Mouse (Mus musculus): ENCODE measurements around the gene Olfr362. TPM values are rescaled to one million over a fixed set of nuclear protein-coding genes. Genes with fewer than 3 reads are reported as not detected.
"Not testable (repeated sequence)": the region's sequence is repeated elsewhere in the genome, so short reads cannot be mapped to it uniquely, and the experiment has no call there.

The Olfr362 gene
- polyA plus RNA-seq (2015; fragmentation: Nextera tagmentation; extraction: Ambion mirVana), result not detected in 2 replicates

DNA sequence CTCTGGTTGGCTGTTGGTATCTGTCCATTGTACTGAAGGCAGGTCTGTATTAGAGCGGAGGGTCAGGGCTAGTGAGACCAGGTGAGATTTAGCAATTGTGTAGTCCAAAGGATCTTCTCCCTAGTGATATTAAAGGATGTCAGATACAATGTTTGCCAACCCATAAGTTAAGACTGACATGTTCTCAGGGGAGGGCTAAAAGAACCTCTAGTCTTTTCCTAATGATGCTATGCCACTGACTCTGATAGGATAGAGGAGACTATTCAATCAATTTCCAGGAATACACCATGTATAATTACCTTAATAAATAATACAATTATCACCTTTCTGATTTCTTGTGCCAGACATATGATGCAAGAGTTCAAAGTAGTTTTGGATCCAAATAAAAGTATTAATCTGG, at the start of gene Olfr362:
TSS of gene Olfr362 (minus strand) at position 101 of the 400 bp plus-strand sequence.
- H3K27ac ChIP-seq, result no peak within 1 kb of the TSS
- WGBS, result 82% methylated on average over 1 of the region's 1 CpGs
- no peaks in the 10 kb centered on the region for H3K4me1 ChIP-seq
- no peak within 1 kb of the TSS for H3K4me2 ChIP-seq
- H3K9me3 ChIP-seq, result peaks cover 9% of the 10 kb centered on the region; the same call in 1 of the 2 replicates
- no peak for ATAC-seq (replicated peaks)
- no peak within 1 kb of the TSS for H3K4me3 ChIP-seq
- H3K27me3 ChIP-seq (replicated peaks), result no peaks in the 10 kb centered on the region
- H3K9ac ChIP-seq, result no peak within 1 kb of the TSS
- H3K36me3 ChIP-seq (replicated peaks), result no peaks in the 10 kb centered on the region

DNA sequence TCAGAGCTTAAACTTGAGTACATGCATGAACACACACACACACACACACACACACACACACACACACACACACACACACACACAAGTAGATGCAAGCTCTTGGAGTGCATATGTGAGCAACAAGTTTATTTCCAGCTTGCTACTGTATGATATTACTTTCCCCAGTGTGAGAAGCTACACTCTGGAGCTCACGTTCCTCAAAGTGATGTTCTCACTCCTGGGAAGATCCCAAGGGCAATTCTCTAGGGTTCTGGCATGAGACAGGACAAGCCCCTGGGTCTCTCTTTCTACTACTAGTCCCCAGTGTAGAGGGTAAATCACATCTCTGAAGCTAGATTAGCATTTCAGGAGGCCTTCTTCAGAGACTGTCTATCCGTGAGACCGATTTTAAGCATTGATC, 21.3 kb upstream of the Olfr362 start, which contains the start of gene Olfr364-ps1:
TSS of gene Olfr364-ps1 (plus strand) at position 301 of the 400 bp plus-strand sequence.
- 84% methylated on average over 3 of the region's 3 CpGs for WGBS
- ATAC-seq (replicated peaks), result no peak

DNA sequence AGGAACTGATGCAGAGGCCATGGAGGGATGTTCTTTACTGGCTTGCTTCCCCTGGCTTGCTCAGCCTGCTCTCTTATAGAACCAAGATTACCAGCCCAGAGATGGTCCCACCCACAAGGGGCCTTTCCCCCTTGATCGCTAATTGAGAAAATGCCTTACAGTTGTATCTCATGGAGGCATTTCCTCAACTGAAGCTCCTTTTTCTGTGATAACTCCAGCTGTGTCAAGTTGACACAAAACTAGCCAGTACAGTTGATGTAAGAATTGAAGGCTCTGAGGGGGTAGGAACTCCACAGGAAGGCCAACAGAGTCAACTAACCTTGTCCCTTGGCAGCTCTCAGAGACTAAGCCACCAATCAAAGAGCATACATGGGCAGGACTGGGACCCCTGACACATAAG, 28.5 kb downstream of the Olfr362 start, which contains the start of gene Olfr361:
TSS of gene Olfr361 (minus strand) at position 101 of the 400 bp plus-strand sequence.
- 62% methylated on average over 1 of the region's 1 CpGs for WGBS
- H3K4me3 ChIP-seq; H3K27ac ChIP-seq; H3K4me2 ChIP-seq; H3K36me3 ChIP-seq (replicated peaks); H3K4me1 ChIP-seq; H3K27me3 ChIP-seq (replicated peaks); ATAC-seq (replicated peaks); H3K9ac ChIP-seq; H3K9me3 ChIP-seq: not testable (repeated sequence)

More for the DNA sequence above, 21.3 kb upstream of the Olfr362 start, which contains the start of gene Olfr364-ps1:
- Histone ChIP-seq H3K9ac (no peak within 1 kb of the TSS), H3K4me1 (no peaks in the 10 kb centered on the region), H3K36me3 (replicated peaks) (no peaks in the 10 kb centered on the region), H3K4me3 (no peak within 1 kb of the TSS), H3K9me3 (peaks cover 7% of the 10 kb centered on the region), H3K27ac (no peak within 1 kb of the TSS), H3K27me3 (replicated peaks) (no peaks in the 10 kb centered on the region), H3K4me2 (no peak within 1 kb of the TSS)

DNA sequence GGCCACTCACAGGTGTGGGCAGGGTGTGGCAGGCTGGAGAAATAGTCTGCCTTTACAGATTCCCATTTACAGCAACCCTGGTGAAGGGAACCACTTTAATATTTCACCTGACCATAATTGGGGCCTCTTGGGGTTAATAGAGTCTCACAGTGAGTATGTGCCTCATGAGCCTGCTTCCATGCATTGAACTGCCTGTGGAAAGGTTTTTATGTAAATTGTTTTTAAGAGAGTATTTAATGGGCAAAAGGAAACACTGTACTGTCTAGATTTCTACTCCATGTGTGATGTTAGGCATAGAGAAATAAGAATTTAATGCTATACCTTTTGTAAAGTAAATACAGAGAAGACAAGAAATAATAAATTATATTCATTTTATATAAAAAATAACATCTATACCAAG, 52.3 kb downstream of the Olfr362 start, which contains the start of gene Olfr360:
TSS of gene Olfr360 (plus strand) at position 301 of the 400 bp plus-strand sequence.
- Histone ChIP-seq H3K4me1 (no peaks in the 10 kb centered on the region), H3K9me3 (peaks cover 3% of the 10 kb centered on the region; the same call in 1 of the 2 replicates), H3K27me3 (replicated peaks) (no peaks in the 10 kb centered on the region), H3K27ac (no peak within 1 kb of the TSS), H3K36me3 (replicated peaks) (no peaks in the 10 kb centered on the region), H3K4me3 (no peak within 1 kb of the TSS), H3K9ac (no peak within 1 kb of the TSS), H3K4me2 (no peak within 1 kb of the TSS)
- ATAC-seq (replicated peaks), result no peak

Other genes starting within 250 kb of the Olfr362 start
- not detected in 2 replicates for gene Olfr352, start 249.4 kb downstream of the Olfr362 start, polyA plus RNA-seq (2015; fragmentation: Nextera tagmentation; extraction: Ambion mirVana)
- gene Olfr353, start 225.0 kb downstream of the Olfr362 start, polyA plus RNA-seq (2015; fragmentation: Nextera tagmentation; extraction: Ambion mirVana), result not detected in 2 replicates
- gene Olfr354, start 212.2 kb downstream of the Olfr362 start, polyA plus RNA-seq (2015; fragmentation: Nextera tagmentation; extraction: Ambion mirVana), result not detected in 2 replicates
- gene Olfr355, start 189.0 kb downstream of the Olfr362 start, polyA plus RNA-seq (2015; fragmentation: Nextera tagmentation; extraction: Ambion mirVana), result not detected in 2 replicates
- gene Olfr356, start 180.8 kb downstream of the Olfr362 start, polyA plus RNA-seq (2015; fragmentation: Nextera tagmentation; extraction: Ambion mirVana), result not detected in 2 replicates
- gene Olfr357, start 124.1 kb downstream of the Olfr362 start, polyA plus RNA-seq (2015; fragmentation: Nextera tagmentation; extraction: Ambion mirVana), result not detected in 2 replicates
- gene Olfr358, start 108.6 kb downstream of the Olfr362 start, polyA plus RNA-seq (2015; fragmentation: Nextera tagmentation; extraction: Ambion mirVana), result not detected in 2 replicates
- not detected in 2 replicates for gene Olfr360, start 52.2 kb downstream of the Olfr362 start, polyA plus RNA-seq (2015; fragmentation: Nextera tagmentation; extraction: Ambion mirVana)
- gene Olfr361, start 28.6 kb downstream of the Olfr362 start, polyA plus RNA-seq (2015; fragmentation: Nextera tagmentation; extraction: Ambion mirVana), result not detected in 2 replicates
- not detected in 2 replicates for gene Olfr364-ps1, start 21.4 kb upstream of the Olfr362 start, polyA plus RNA-seq (2015; fragmentation: Nextera tagmentation; extraction: Ambion mirVana)
- gene Olfr365, start 70.3 kb upstream of the Olfr362 start, polyA plus RNA-seq (2015; fragmentation: Nextera tagmentation; extraction: Ambion mirVana), result not detected in 2 replicates
- gene Olfr366, start 93.7 kb upstream of the Olfr362 start, polyA plus RNA-seq (2015; fragmentation: Nextera tagmentation; extraction: Ambion mirVana), result not detected in 2 replicates
- not detected in 2 replicates for gene Olfr368, start 208.6 kb upstream of the Olfr362 start, polyA plus RNA-seq (2015; fragmentation: Nextera tagmentation; extraction: Ambion mirVana)
- gene Pdcl, start 241.4 kb upstream of the Olfr362 start, polyA plus RNA-seq (2015; fragmentation: Nextera tagmentation; extraction: Ambion mirVana), result 53.0 and 53.6 TPM in 2 replicates

Data from midbrain, embryonic 15.5 days (tissue).